Mouse (Mus musculus) E14TG2a.4 (cell line): ENCODE results near the gene Ypel2.

Experiments
- H3K27me3 ChIP-seq: 2 replicates; pipeline ENCODE4 v1.6.1; 2014; ENCODE audit warnings: low read length, control low read depth; ENCODE audit not compliant: insufficient read depth
- H3K36me3 ChIP-seq: 2 replicates; pipeline ENCODE4 v1.6.1; 2014; ENCODE audit warnings: low read length, control low read depth; ENCODE audit not compliant: insufficient read depth
- H3K4me1 ChIP-seq: replicated peaks from 2 replicates; pipeline ENCODE4 v1.6.1; 2014; ENCODE audit warnings: low read depth, low read length, control low read depth
- H3K4me3 ChIP-seq: replicated peaks from 2 replicates; pipeline ENCODE4 v1.5.1; 2014; ENCODE audit warnings: mild to moderate bottlenecking, low read length
- H3K9me3 ChIP-seq: 2 replicates; pipeline ENCODE4 v1.6.1; 2014; ENCODE audit warnings: low read length, control low read depth
- CTCF ChIP-seq: conservative IDR thresholded peaks from 2 replicates; pipeline ENCODE4 v1.5.1; 2014; ENCODE audit warnings: low read length
- NANOG ChIP-seq: IDR thresholded peaks from 2 replicates; pipeline ENCODE4 v1.6.1; 2014; ENCODE audit warnings: borderline replicate concordance, low read length, mixed read lengths
- POU5F1 ChIP-seq: IDR thresholded peaks from 2 replicates; pipeline ENCODE4 v1.6.1; 2014; ENCODE audit warnings: low read length, borderline replicate concordance

Ypel2 gene

DNA sequence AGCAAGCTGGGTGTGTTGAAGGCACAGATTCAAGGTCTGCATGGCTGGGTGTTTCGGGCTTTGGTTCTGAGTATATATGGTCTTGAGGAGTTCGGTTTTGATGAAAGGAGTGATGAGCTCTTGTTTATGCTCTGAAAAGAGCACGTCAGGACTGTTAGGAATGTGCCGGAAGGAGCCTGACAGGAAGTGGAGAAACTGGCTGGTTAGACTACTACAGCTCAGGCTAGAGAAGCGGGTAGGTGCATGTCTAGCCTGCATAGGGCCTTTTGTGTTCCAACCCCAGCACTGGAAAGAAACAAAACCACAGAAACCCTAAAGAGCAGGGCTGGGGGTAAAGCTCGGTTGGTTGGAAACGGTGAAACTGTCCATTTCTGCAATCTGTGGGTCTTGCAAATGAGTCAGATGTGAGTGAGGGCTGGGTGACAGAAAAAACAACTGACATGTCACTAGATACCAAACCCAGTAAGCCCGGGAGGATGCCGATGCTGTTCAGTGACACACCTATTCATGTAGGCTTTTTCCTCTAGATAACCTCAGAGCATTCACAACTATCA, 68.3 kb downstream of the Ypel2 start:
- no peak overlapping the region for H3K4me3 ChIP-seq
- H3K36me3 ChIP-seq = no peaks in the 10 kb centered on the region
- H3K27me3 ChIP-seq = peaks cover 10% of the 10 kb centered on the region; the same call in 1 of the 2 replicates
- H3K4me1 ChIP-seq = peaks cover 17% of the 10 kb centered on the region
- H3K9me3 ChIP-seq = no peaks in the 10 kb centered on the region
- TF ChIP-seq POU5F1 (no peak), NANOG (no peak), CTCF (no peak)

DNA sequence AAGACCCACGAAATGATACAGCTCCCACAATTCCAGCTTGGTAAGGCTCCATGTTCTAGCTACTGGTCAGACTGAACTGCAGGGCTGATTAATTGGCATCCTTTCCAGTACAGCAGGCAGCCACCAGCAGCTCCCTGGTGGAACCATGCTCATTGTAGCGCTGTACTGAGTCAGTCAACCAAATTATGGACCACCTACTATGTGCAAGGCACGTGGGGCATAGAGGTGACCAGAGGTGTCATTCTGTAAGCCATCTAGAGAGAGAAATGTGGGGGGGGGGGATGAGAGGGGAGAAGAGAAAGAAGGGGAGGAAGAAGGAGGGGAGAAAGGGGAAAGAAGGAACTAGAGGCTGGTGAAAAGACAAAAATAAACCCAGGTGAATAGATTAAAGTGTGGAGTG, 68.9 kb downstream of the Ypel2 start:
- Histone ChIP-seq H3K27me3 (peaks cover 10% of the 10 kb centered on the region; the same call in 1 of the 2 replicates), H3K9me3 (no peaks in the 10 kb centered on the region), H3K36me3 (no peaks in the 10 kb centered on the region), H3K4me1 (peaks cover 21% of the 10 kb centered on the region), H3K4me3 (no peak overlapping the region)
- no peak for TF ChIP-seq POU5F1
- no peak for TF ChIP-seq NANOG
- no peak for TF ChIP-seq CTCF

DNA sequence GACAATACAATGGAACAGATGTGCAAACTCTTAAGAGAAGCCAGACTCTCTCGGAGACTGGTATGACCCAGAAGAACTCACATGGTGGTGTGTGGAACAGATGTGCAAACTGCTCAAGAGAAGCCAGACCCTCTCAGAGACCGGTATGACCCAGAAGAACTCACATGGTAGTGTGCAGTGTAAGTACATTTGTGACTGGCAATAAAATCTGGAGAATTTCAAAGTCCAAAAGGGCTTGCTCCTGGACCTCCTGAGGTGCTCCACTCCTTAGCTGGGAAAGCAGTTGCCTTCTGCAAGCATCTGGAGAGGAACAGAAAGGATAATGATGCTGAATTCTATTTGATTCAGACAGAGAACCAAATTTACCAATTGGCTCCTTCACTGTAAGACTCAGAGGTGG, 69.9 kb downstream of the Ypel2 start:
- peaks cover 21% of the 10 kb centered on the region for H3K4me1 ChIP-seq

DNA sequence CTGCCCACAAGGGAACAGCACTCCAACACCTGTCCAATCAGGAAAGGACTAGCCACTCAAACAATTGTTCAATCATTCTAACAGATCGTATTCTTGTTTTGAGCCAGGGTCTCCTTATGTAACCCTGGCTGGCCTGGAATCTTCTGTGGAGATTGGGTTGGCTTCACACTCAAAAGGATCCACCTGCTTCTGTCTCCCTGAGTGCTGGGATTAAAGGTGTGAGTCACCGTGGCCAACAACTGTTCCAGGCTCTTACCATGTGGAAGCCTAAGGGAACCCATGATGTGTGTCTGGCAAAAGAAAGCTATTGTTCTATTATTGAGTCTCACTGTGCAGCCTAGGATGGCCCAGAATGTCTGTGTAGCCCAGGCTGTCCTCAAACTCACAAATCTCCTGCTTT, 71.5 kb downstream of the Ypel2 start:
- no peaks in the 10 kb centered on the region for H3K36me3 ChIP-seq
- TF ChIP-seq CTCF = no peak
- TF ChIP-seq POU5F1 = no peak
- TF ChIP-seq NANOG = no peak
- peaks cover 21% of the 10 kb centered on the region for H3K4me1 ChIP-seq
- H3K9me3 ChIP-seq = no peaks in the 10 kb centered on the region
- H3K27me3 ChIP-seq = peaks cover 6% of the 10 kb centered on the region; the same call in 1 of the 2 replicates
- H3K4me3 ChIP-seq = no peak overlapping the region

More for the DNA sequence above, 69.9 kb downstream of the Ypel2 start:
- TF ChIP-seq CTCF = no peak
- no peak for TF ChIP-seq NANOG
- no peak for TF ChIP-seq POU5F1
- H3K9me3 ChIP-seq = no peaks in the 10 kb centered on the region
- peaks cover 7% of the 10 kb centered on the region; the same call in 1 of the 2 replicates for H3K27me3 ChIP-seq
- no peak overlapping the region for H3K4me3 ChIP-seq
- H3K36me3 ChIP-seq = no peaks in the 10 kb centered on the region

DNA sequence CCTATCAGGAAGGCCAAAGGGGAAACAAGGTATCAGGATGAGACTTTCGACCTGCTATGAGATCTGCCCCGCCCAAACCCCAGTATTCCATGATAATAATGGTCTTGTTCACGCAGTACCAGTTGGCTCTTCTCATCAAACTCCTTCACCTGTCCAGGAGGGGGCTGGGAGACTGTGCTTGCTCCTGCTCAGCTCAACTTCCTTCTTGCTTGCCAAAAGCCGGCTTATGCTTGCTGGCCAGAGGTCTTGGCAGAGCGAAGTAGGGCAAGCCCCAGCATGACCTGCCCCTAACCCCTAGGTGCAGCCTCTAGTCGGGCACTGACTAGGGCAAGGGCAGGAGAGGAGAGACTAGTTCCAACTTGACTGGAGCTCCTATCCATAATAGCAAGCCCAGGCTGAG, 72.2 kb downstream of the Ypel2 start:
- no peaks in the 10 kb centered on the region for H3K9me3 ChIP-seq
- H3K27me3 ChIP-seq = peaks cover 6% of the 10 kb centered on the region; the same call in 1 of the 2 replicates
- no peaks in the 10 kb centered on the region for H3K36me3 ChIP-seq
- H3K4me3 ChIP-seq = no peak overlapping the region
- TF ChIP-seq POU5F1 = no peak
- no peak for TF ChIP-seq CTCF
- no peak for TF ChIP-seq NANOG
- peaks cover 21% of the 10 kb centered on the region for H3K4me1 ChIP-seq

DNA sequence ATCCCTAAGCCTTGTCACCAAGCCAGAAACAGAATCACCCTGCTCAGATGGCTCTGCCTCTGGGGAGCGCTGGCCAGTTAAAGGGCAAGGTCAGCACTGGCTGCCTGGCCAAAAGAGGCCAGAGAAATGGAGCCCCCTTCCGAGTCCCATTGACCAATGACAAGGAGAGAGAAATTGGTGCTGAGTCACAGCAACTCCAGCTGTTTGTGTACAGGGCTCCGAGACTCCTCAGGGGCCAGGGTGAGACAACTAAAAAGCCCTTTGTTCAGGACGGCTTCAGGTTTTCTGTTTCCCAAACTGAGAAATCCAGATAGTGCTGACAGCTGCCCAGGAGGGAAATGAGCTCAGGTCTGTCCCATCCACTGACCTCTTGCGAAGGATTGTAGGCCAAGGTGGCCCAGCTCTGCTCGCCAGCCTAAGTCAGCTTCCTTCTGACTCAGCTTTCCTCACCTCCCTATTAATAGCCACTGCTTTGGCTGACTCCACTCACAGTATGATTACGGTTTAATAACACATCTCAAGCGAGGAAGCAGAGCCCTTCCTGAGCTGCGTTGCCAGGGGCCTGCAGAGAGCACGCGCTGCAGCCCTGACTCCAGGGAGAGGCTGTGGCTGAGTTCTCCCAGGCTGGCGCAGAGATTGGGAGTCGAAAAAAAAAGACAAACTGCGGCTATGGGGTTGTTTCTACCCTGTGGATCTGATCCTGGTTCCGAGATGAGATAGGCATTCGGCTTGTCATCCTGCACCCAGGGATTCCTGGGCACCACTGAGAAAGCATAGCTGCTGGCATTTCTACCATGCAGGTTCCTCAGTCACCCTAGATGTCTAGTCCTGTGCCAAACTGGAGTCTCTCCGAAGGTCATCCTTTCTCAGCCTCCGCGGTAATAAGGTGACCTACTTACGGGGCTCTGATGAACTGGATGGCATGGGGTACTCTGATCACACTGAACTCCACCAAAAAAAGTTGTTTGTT, 73.1 kb downstream of the Ypel2 start:
- no peak overlapping the region for H3K4me3 ChIP-seq
- H3K9me3 ChIP-seq = no peaks in the 10 kb centered on the region
- H3K4me1 ChIP-seq = peaks cover 21% of the 10 kb centered on the region
- H3K36me3 ChIP-seq = no peaks in the 10 kb centered on the region
- H3K27me3 ChIP-seq = 0 out of 2 replicates have a peak, but pooled peaks cover 4% of the 10 kb centered on the region
- TF ChIP-seq NANOG = no peak
- no peak for TF ChIP-seq POU5F1
- no peak for TF ChIP-seq CTCF

DNA sequence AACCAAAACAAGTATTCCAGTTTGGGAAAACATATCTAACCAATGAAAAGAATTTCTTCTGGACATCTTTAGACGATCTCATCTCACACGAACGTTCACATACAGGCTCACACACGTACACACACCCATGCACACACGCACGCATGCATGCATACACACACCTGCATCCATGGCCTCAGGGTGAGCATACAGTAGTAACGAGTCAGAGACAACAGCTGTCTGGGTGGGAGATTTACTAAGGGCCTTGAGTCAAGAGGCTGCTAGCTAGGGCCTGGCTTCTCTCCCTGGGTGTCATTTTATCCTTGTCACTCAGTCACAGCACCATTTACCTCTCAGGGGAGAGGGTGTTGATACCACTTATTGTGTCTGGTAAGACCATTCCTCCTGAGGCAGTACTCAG, 74.0 kb downstream of the Ypel2 start:
- TF ChIP-seq POU5F1 (no peak), NANOG (no peak), CTCF (no peak)
- Histone ChIP-seq H3K36me3 (no peaks in the 10 kb centered on the region), H3K27me3 (peaks cover 7% of the 10 kb centered on the region; the same call in 1 of the 2 replicates), H3K4me3 (no peak overlapping the region), H3K4me1 (peaks cover 21% of the 10 kb centered on the region), H3K9me3 (no peaks in the 10 kb centered on the region)

DNA sequence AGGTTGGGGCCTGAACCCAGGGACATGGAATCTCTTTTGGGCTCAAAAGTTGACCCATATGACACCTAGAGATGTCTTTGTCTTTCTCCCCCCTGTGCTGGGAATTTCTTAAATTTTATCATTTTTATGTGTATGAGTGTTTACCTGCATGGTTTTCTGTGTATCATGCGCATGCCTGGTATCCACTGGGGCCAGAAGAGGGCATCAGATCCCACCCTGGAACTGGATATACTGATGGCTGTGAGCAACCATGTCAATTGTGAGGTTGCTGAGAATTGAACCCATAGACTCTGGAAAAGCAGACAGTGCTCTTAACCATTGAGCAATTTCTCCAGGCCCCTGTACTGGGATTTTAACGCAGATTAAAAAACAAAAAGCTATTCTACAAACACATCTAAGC, 76.0 kb downstream of the Ypel2 start:
- H3K9me3 ChIP-seq = no peaks in the 10 kb centered on the region
- H3K4me1 ChIP-seq = peaks cover 21% of the 10 kb centered on the region
- H3K4me3 ChIP-seq = no peak overlapping the region
- TF ChIP-seq NANOG (no peak), POU5F1 (no peak), CTCF (no peak)
- peaks cover 11% of the 10 kb centered on the region; the same call in 1 of the 2 replicates for H3K27me3 ChIP-seq
- no peaks in the 10 kb centered on the region for H3K36me3 ChIP-seq
